Mouse (Mus musculus) intestine, postnatal 0 days (tissue): ENCODE measurements at regions not wholly inside any gene's neighbourhood (a gene's known extent, or its start where the extent isn't known, plus 50 kb on each side); places are given as distances from the start of the nearest gene placed in this dataset.
"Not testable (repeated sequence)": the region's sequence is repeated elsewhere in the genome, so short reads cannot be mapped to it uniquely, and the experiment has no call there.

Experiments used
- ATAC-seq: fragments of 200-750 bp; cut with Nextera tagmentation; 2 replicates; pipeline ENCODE4 v1.8.0; 2017; ENCODE audit warnings: mild to moderate bottlenecking, moderate TSS enrichment, moderate library complexity
- H3K27ac ChIP-seq: fragments of 300-500 bp; sonication (generic); 2 replicates; pipeline ENCODE4 v1.5.1; 2014; ENCODE audit warnings: mild to moderate bottlenecking, low read depth, low read length, moderate library complexity
- H3K27me3 ChIP-seq: fragments of 300-500 bp; sonication (generic); replicated peaks from 2 replicates; pipeline ENCODE4 v1.6.1; 2014; ENCODE audit warnings: low read length, mixed read lengths; ENCODE audit not compliant: control insufficient read depth, insufficient read depth
- H3K36me3 ChIP-seq: fragments of 300-500 bp; sonication (generic); 2 replicates; pipeline ENCODE4 v1.6.1; 2014; ENCODE audit warnings: mild to moderate bottlenecking, moderate library complexity; ENCODE audit not compliant: control insufficient read depth, insufficient read depth
- H3K4me1 ChIP-seq: fragments of 300-500 bp; sonication (generic); replicated peaks from 2 replicates; pipeline ENCODE4 v1.6.1; 2014; ENCODE audit warnings: antibody characterized with exemption, low read length, mixed read lengths; ENCODE audit not compliant: control insufficient read depth, insufficient read depth
- H3K4me2 ChIP-seq: fragments of 300-500 bp; sonication (generic); replicated peaks from 2 replicates; pipeline ENCODE4 v1.6.1; 2014; ENCODE audit warnings: low read depth, mild to moderate bottlenecking, moderate library complexity
- H3K4me3 ChIP-seq: fragments of 300-500 bp; sonication (generic); 2 replicates; pipeline ENCODE4 v1.5.1; 2014; ENCODE audit warnings: low read depth, low read length
- H3K9ac ChIP-seq: fragments of 300-500 bp; sonication (generic); 2 replicates; pipeline ENCODE4 v1.6.1; 2014; ENCODE audit warnings: mild to moderate bottlenecking, low read depth, low read length
- H3K9me3 ChIP-seq: fragments of 300-500 bp; sonication (generic); 2 replicates; pipeline ENCODE4 v1.6.1; 2016; ENCODE audit warnings: mixed run types; ENCODE audit not compliant: control insufficient read depth
- CTCF ChIP-seq: sonication (generic); IDR thresholded peaks from 2 replicates; pipeline ENCODE4 v1.5.1; 2016; ENCODE audit warnings: low read depth, mild to moderate bottlenecking, control low read depth, antibody characterized with exemption, moderate library complexity
- WGBS: fragments of 180-500 bp; shearing (Covaris S2); extraction: QIAGEN DNeasy Blood & Tissue Kit; methylation state at CpG from one replicate; pipeline ENCODE4 v1.1.7; 2014; 5-methylcytosine and 5-hydroxymethylcytosine counted together

GRCm38 (mm10) chr9:94133682-94134081, 404.2 kb downstream of the 1190002N15Rik start:
- ATAC-seq, result no peak
- TF ChIP-seq CTCF, result no peak

GRCm38 (mm10) chr9:94131367-94131766, 406.5 kb downstream of the 1190002N15Rik start:
- H3K4me1 ChIP-seq, result no peaks in the 10 kb centered on the region
- no peak overlapping the region for H3K27ac ChIP-seq
- H3K9me3 ChIP-seq, result no peaks in the 10 kb centered on the region
- H3K36me3 ChIP-seq, result no peaks in the 10 kb centered on the region
- no peaks in the 10 kb centered on the region for H3K27me3 ChIP-seq
- H3K4me2 ChIP-seq, result no peak overlapping the region
- no peak overlapping the region for H3K9ac ChIP-seq
- no peak for TF ChIP-seq CTCF
- ATAC-seq, result no peak
- no peak overlapping the region for H3K4me3 ChIP-seq
- 96% methylated on average over 1 of the region's 1 CpGs for WGBS

More at GRCm38 (mm10) chr9:94133682-94134081, 404.2 kb downstream of the 1190002N15Rik start:
- H3K9ac ChIP-seq, result no peak overlapping the region
- H3K9me3 ChIP-seq, result no peaks in the 10 kb centered on the region
- no peak overlapping the region for H3K4me2 ChIP-seq
- no peak overlapping the region for H3K4me3 ChIP-seq
- no peaks in the 10 kb centered on the region for H3K27me3 ChIP-seq
- no peaks in the 10 kb centered on the region for H3K36me3 ChIP-seq
- no peaks in the 10 kb centered on the region for H3K4me1 ChIP-seq
- H3K27ac ChIP-seq, result no peak overlapping the region
- 64% methylated on average over 2 of the region's 2 CpGs for WGBS

GRCm38 (mm10) chr9:94116961-94117360, 420.9 kb downstream of the 1190002N15Rik start:
- H3K9ac ChIP-seq, result no peak overlapping the region
- H3K27ac ChIP-seq, result no peak overlapping the region
- no peaks in the 10 kb centered on the region for H3K27me3 ChIP-seq
- 88% methylated on average over 5 of the region's 5 CpGs for WGBS
- H3K36me3 ChIP-seq, result no peaks in the 10 kb centered on the region
- no peaks in the 10 kb centered on the region for H3K9me3 ChIP-seq
- H3K4me3 ChIP-seq, result no peak overlapping the region
- no peak for TF ChIP-seq CTCF
- no peaks in the 10 kb centered on the region for H3K4me1 ChIP-seq
- no peak overlapping the region for H3K4me2 ChIP-seq
- no peak for ATAC-seq

GRCm38 (mm10) chr9:94107701-94108100, 430.2 kb downstream of the 1190002N15Rik start:
- 67% methylated on average over 1 of the region's 1 CpGs for whole genome bisulfite sequencing
- H3K27me3 ChIP-seq, result not testable (repeated sequence)

GRCm38 (mm10) chr9:94104669-94105068, 433.2 kb downstream of the 1190002N15Rik start:
- Histone ChIP-seq H3K36me3 (no peaks in the 10 kb centered on the region), H3K27ac (no peak overlapping the region), H3K27me3 (no peaks in the 10 kb centered on the region), H3K4me1 (no peaks in the 10 kb centered on the region), H3K4me3 (no peak overlapping the region), H3K9ac (no peak overlapping the region), H3K4me2 (no peak overlapping the region), H3K9me3 (no peaks in the 10 kb centered on the region)
- no peak for ATAC-seq
- WGBS, result 79% methylated on average over 4 of the region's 4 CpGs
- TF ChIP-seq CTCF, result no peak

More at GRCm38 (mm10) chr9:94107701-94108100, 430.2 kb downstream of the 1190002N15Rik start:
- not testable (repeated sequence) for H3K27ac ChIP-seq, H3K4me3 ChIP-seq, H3K9ac ChIP-seq, ATAC-seq, H3K9me3 ChIP-seq, H3K4me2 ChIP-seq, H3K4me1 ChIP-seq, H3K36me3 ChIP-seq

- TF ChIP-seq CTCF, result no peak
- Histone ChIP-seq H3K4me3 (no peak overlapping the region), H3K27me3 (no peaks in the 10 kb centered on the region), H3K9me3 (no peaks in the 10 kb centered on the region), H3K9ac (no peak overlapping the region), H3K4me2 (no peak overlapping the region), H3K4me1 (no peaks in the 10 kb centered on the region), H3K36me3 (no peaks in the 10 kb centered on the region), H3K27ac (no peak overlapping the region)
- no peak for ATAC-seq
- WGBS, result 61% methylated on average over 3 of the region's 3 CpGs
These were observed 435.9 kb downstream of the 1190002N15Rik start for GRCm38 (mm10) chr9:94101958-94102357.

GRCm38 (mm10) chr9:94094800-94095199, 443.1 kb downstream of the 1190002N15Rik start:
- H3K4me3 ChIP-seq, result no peak overlapping the region
- no peaks in the 10 kb centered on the region for H3K4me1 ChIP-seq
- H3K4me2 ChIP-seq, result no peak overlapping the region
- no peaks in the 10 kb centered on the region for H3K36me3 ChIP-seq
- no peak overlapping the region for H3K9ac ChIP-seq
- no peaks in the 10 kb centered on the region for H3K27me3 ChIP-seq
- H3K27ac ChIP-seq, result no peak overlapping the region
- H3K9me3 ChIP-seq, result no peaks in the 10 kb centered on the region
- whole genome bisulfite sequencing, result 71% methylated on average over 2 of the region's 2 CpGs
- ATAC-seq, result no peak
- no peak for TF ChIP-seq CTCF
